Mouse (Mus musculus): ENCODE results near the gene Vmn2r27. TPM values are rescaled to one million over a fixed set of nuclear protein-coding genes. Genes with fewer than 3 reads are reported as not detected.
A peak's percentile ranks its signal among the peaks of the same experiment; 100 is the strongest.

The Vmn2r27 gene
- not detected in 2 replicates for polyA plus RNA-seq (2015; fragmentation: Nextera tagmentation; extraction: Ambion mirVana)

GRCm38 (mm10) chr6:124231756-124232155, at the start of gene Vmn2r27:
Vmn2r27 (minus strand) TSS chr6:124231856.
- Histone ChIP-seq H3K27me3 (ENCODE audit: control insufficient read depth, insufficient read depth, low read length) (no peaks in the 10 kb centered on the region), H3K4me2 (ENCODE audit: low read depth, low read length) (no peak within 1 kb of the TSS), H3K4me1 (ENCODE audit: control insufficient read depth, insufficient read depth, low read length) (no peaks in the 10 kb centered on the region), H3K9ac (ENCODE audit: low read length) (no peak within 1 kb of the TSS), H3K4me3 (ENCODE audit: low read length) (no peak within 1 kb of the TSS), H3K36me3 (ENCODE audit: control insufficient read depth, insufficient read depth) (no peaks in the 10 kb centered on the region), H3K9me3 (replicated peaks; ENCODE audit: control insufficient read depth, low read length) (no peaks in the 10 kb centered on the region), H3K27ac (ENCODE audit: low read length) (no peak within 1 kb of the TSS)
- no peak for ATAC-seq (replicated peaks; ENCODE audit: extremely low read depth, insufficient read depth, low FRiP score)
- WGBS: 65% methylated on average over 1 of the region's 1 CpGs

GRCm38 (mm10) chr6:124278291-124278690, 46.6 kb upstream of the Vmn2r27 start:
- no peaks in the 10 kb centered on the region for H3K9me3 ChIP-seq (replicated peaks; ENCODE audit: control insufficient read depth, low read length)
- H3K4me2 ChIP-seq (ENCODE audit: low read depth, low read length): no peak overlapping the region
- WGBS: 62% methylated on average over 5 of the region's 5 CpGs
- H3K27ac ChIP-seq (ENCODE audit: low read length): no peak overlapping the region
- no peaks in the 10 kb centered on the region for H3K36me3 ChIP-seq (ENCODE audit: control insufficient read depth, insufficient read depth)
- H3K4me1 ChIP-seq (ENCODE audit: control insufficient read depth, insufficient read depth, low read length): no peaks in the 10 kb centered on the region
- no peak for ATAC-seq (replicated peaks; ENCODE audit: extremely low read depth, insufficient read depth, low FRiP score)
- no peak overlapping the region for H3K9ac ChIP-seq (ENCODE audit: low read length)
- H3K27me3 ChIP-seq (ENCODE audit: control insufficient read depth, insufficient read depth, low read length): no peaks in the 10 kb centered on the region
- no peak overlapping the region for H3K4me3 ChIP-seq (ENCODE audit: low read length)

GRCm38 (mm10) chr6:124277641-124278040, 46.0 kb upstream of the Vmn2r27 start:
- WGBS: 72% methylated on average over 5 of the region's 5 CpGs
- Histone ChIP-seq H3K9ac (ENCODE audit: low read length) (no peak overlapping the region), H3K27me3 (ENCODE audit: control insufficient read depth, insufficient read depth, low read length) (no peaks in the 10 kb centered on the region), H3K36me3 (ENCODE audit: control insufficient read depth, insufficient read depth) (no peaks in the 10 kb centered on the region), H3K27ac (ENCODE audit: low read length) (no peak overlapping the region), H3K4me2 (ENCODE audit: low read depth, low read length) (no peak overlapping the region), H3K4me3 (ENCODE audit: low read length) (no peak overlapping the region), H3K4me1 (ENCODE audit: control insufficient read depth, insufficient read depth, low read length) (no peaks in the 10 kb centered on the region), H3K9me3 (replicated peaks; ENCODE audit: control insufficient read depth, low read length) (no peaks in the 10 kb centered on the region)
- no peak for ATAC-seq (replicated peaks; ENCODE audit: extremely low read depth, insufficient read depth, low FRiP score)

GRCm38 (mm10) chr6:124273231-124273880, 41.7 kb upstream of the Vmn2r27 start:
- Histone ChIP-seq H3K4me2 (ENCODE audit: low read depth, low read length) (no peak overlapping the region), H3K36me3 (ENCODE audit: control insufficient read depth, insufficient read depth) (no peaks in the 10 kb centered on the region), H3K9me3 (replicated peaks; ENCODE audit: control insufficient read depth, low read length) (no peaks in the 10 kb centered on the region), H3K9ac (ENCODE audit: low read length) (no peak overlapping the region), H3K27me3 (ENCODE audit: control insufficient read depth, insufficient read depth, low read length) (no peaks in the 10 kb centered on the region), H3K27ac (ENCODE audit: low read length) (no peak overlapping the region), H3K4me1 (ENCODE audit: control insufficient read depth, insufficient read depth, low read length) (no peaks in the 10 kb centered on the region), H3K4me3 (ENCODE audit: low read length) (no peak overlapping the region)
- ATAC-seq (replicated peaks; ENCODE audit: extremely low read depth, insufficient read depth, low FRiP score): no peak
- WGBS: 53% methylated on average over 5 of the region's 5 CpGs

- 1% methylated on average over 3 of the region's 3 CpGs for WGBS
- Histone ChIP-seq H3K27ac (ENCODE audit: low read length) (no peak overlapping the region), H3K4me2 (ENCODE audit: low read depth, low read length) (no peak overlapping the region), H3K4me3 (ENCODE audit: low read length) (no peak overlapping the region), H3K27me3 (ENCODE audit: control insufficient read depth, insufficient read depth, low read length) (no peaks in the 10 kb centered on the region), H3K36me3 (ENCODE audit: control insufficient read depth, insufficient read depth) (no peaks in the 10 kb centered on the region), H3K9ac (ENCODE audit: low read length) (no peak overlapping the region), H3K4me1 (ENCODE audit: control insufficient read depth, insufficient read depth, low read length) (no peaks in the 10 kb centered on the region), H3K9me3 (replicated peaks; ENCODE audit: control insufficient read depth, low read length) (no peaks in the 10 kb centered on the region)
- 0 out of 2 replicates have a peak, but pooled peaks have one; percentile 63 for ATAC-seq (replicated peaks; ENCODE audit: extremely low read depth, insufficient read depth, low FRiP score)
These were observed 31.0 kb upstream of the Vmn2r27 start for GRCm38 (mm10) chr6:124262696-124263095.

GRCm38 (mm10) chr6:124260198-124260931, 28.7 kb upstream of the Vmn2r27 start:
- no peaks in the 10 kb centered on the region for H3K27me3 ChIP-seq (ENCODE audit: control insufficient read depth, insufficient read depth, low read length)
- no peaks in the 10 kb centered on the region for H3K9me3 ChIP-seq (replicated peaks; ENCODE audit: control insufficient read depth, low read length)
- no peak overlapping the region for H3K9ac ChIP-seq (ENCODE audit: low read length)
- H3K27ac ChIP-seq (ENCODE audit: low read length): no peak overlapping the region
- H3K4me2 ChIP-seq (ENCODE audit: low read depth, low read length): no peak overlapping the region
- no peak overlapping the region for H3K4me3 ChIP-seq (ENCODE audit: low read length)
- H3K4me1 ChIP-seq (ENCODE audit: control insufficient read depth, insufficient read depth, low read length): no peaks in the 10 kb centered on the region
- 22% methylated on average over 12 of the region's 14 CpGs for WGBS
- ATAC-seq (replicated peaks; ENCODE audit: extremely low read depth, insufficient read depth, low FRiP score): no peak
- H3K36me3 ChIP-seq (ENCODE audit: control insufficient read depth, insufficient read depth): no peaks in the 10 kb centered on the region

GRCm38 (mm10) chr6:124255721-124256470, 24.2 kb upstream of the Vmn2r27 start:
- no peaks in the 10 kb centered on the region for H3K4me1 ChIP-seq (ENCODE audit: control insufficient read depth, insufficient read depth, low read length)
- no peak for ATAC-seq (replicated peaks; ENCODE audit: extremely low read depth, insufficient read depth, low FRiP score)
- 71% methylated on average over 6 of the region's 6 CpGs for WGBS
- no peak overlapping the region for H3K27ac ChIP-seq (ENCODE audit: low read length)
- no peaks in the 10 kb centered on the region for H3K27me3 ChIP-seq (ENCODE audit: control insufficient read depth, insufficient read depth, low read length)
- no peaks in the 10 kb centered on the region for H3K9me3 ChIP-seq (replicated peaks; ENCODE audit: control insufficient read depth, low read length)
- no peak overlapping the region for H3K4me3 ChIP-seq (ENCODE audit: low read length)
- H3K9ac ChIP-seq (ENCODE audit: low read length): no peak overlapping the region
- H3K36me3 ChIP-seq (ENCODE audit: control insufficient read depth, insufficient read depth): no peaks in the 10 kb centered on the region
- H3K4me2 ChIP-seq (ENCODE audit: low read depth, low read length): no peak overlapping the region

GRCm38 (mm10) chr6:124202116-124202515, 29.5 kb downstream of the Vmn2r27 start:
- ATAC-seq (replicated peaks; ENCODE audit: extremely low read depth, insufficient read depth, low FRiP score): no peak
- no peaks in the 10 kb centered on the region for H3K4me1 ChIP-seq (ENCODE audit: control insufficient read depth, insufficient read depth, low read length)
- H3K36me3 ChIP-seq (ENCODE audit: control insufficient read depth, insufficient read depth): no peaks in the 10 kb centered on the region
- H3K9ac ChIP-seq (ENCODE audit: low read length): no peak overlapping the region
- no peak overlapping the region for H3K4me2 ChIP-seq (ENCODE audit: low read depth, low read length)
- no peak overlapping the region for H3K4me3 ChIP-seq (ENCODE audit: low read length)
- 61% methylated on average over 4 of the region's 4 CpGs for WGBS
- no peaks in the 10 kb centered on the region for H3K27me3 ChIP-seq (ENCODE audit: control insufficient read depth, insufficient read depth, low read length)
- no peak overlapping the region for H3K27ac ChIP-seq (ENCODE audit: low read length)
- H3K9me3 ChIP-seq (replicated peaks; ENCODE audit: control insufficient read depth, low read length): no peaks in the 10 kb centered on the region

Measured in heart, embryonic 16.5 days (tissue).